Mouse (Mus musculus) T-cell, adult 2 months (primary cell): ENCODE data around the gene Gpx2.
A peak's percentile ranks its signal among the peaks of the same experiment; 100 is the strongest.
"Not testable (repeated sequence)": the region's sequence is repeated elsewhere in the genome, so short reads cannot be mapped to it uniquely, and the experiment has no call there.

Source experiments
- DNase-seq: peaks from one replicate; pipeline ENCODE4 v3.0.0; 2022; ENCODE audit warnings: low spot score

Gpx2 gene

DNA sequence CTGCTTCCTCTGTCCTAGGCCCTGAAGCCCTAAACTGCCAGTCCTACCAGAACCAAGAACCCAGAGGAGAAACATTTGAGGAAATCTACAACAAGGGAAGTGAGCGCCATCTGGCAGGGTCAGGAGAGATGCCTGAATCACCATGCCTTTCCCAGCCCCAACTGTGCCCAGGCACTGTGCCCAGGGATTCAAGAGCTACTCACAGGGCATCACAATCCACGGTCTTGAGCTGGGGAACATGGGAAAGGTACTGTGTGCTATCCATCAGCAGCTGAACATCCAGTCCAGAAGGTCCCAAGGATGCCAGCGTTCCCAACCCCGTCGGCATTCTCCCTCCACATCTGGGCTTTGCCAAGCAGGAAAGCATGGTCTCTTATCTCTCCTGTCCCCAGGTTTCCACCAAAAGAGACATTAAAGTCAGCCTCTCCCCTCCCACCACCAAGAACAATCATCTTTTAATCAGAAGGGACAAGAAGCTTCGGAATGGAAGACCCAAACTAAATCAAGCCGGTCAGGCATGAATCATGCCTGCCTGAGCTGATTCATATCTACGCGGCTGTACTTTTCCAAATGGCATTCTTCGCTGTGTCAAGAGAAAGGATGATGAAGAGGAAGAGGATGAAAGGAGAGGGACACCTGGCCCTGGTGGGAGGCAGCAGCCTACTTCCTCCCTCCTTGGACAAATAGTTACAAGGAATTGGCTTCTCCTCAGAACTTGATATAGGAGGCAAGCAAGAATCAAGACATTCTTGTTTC lies 9.9 kb upstream of the Gpx2 start:
- DNase-seq: no peak

DNA sequence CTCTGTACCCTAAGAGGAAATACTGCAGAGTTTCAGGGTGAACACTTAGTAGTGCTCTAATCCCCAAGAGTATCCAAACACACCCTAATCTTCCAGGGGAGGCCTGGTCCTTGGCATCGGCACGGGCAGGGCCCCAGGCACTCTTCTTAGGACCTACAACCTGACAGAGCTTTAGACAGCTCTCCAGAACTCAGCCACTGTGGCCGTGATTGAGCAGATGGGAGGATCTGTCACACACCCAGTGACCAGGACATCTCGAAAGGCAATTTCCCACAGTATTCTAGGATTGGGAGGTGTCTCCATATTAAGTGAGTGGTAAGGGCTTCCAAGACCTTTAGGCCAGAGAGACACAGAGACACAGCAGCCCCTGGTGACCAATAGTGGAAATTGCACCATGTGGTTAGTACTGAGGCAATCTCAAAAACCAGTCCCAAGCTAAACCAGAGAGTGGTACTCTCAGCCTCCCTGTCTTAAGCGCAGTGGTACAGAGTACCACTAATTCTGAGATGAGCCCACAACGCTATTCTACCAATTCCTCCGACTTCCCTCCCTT lies 8.4 kb upstream of the Gpx2 start:
- DNase-seq: peak; percentile 35

DNA sequence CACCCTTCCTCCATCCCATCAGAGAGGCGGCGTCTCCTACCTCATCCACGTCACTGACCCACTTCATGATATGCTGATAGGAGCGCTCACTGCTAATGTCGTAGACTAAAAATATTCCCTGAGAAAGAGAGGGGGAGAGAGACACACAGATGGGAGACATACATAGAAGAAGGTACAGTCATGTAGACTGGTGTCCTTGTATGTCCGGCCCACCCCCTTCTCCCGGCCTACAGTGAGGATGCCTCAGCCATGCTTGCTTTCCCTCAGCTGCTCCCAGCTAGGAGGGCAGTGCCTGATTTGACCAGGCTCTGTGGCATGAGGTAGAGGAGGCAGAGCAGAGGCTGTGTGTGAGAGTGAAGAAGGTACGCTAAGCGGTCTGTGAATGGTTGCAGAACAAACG lies 7.7 kb upstream of the Gpx2 start:
- no peak for DNase-seq

DNA sequence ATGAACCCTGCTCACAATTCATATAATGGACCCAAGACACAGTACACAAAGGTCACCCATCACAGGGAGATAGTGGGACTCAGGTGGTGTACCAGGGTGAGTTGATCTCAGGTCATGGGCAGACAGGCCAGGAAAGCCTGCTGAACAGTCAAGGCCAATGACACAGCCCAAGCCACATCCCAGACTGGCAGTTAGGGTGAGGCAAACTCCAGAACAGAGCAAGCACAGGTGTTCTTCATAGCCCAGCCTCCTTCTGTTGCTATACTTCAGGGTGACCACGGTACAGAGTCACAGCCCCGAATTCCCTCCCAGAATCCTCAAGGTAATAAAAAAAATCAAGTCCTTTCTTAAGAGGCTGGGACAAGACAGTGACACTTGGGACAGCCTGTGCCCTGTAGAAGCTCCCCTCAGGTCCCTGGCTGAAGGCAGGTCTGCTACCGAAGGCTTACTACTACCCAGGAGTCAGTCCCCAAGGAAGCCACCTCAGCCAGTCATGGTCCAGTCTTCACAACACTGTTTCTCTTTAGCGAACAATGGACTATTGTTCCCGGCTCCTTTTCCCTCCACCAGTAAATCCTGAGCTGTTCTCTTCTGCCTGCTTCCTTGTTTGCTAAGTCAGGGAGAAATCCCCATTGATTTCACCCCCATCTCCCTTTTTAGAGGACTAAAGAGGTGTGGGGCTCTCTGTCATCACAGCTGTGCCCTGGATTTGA lies 2.8 kb upstream of the Gpx2 start:
- DNase-seq: no peak

DNA sequence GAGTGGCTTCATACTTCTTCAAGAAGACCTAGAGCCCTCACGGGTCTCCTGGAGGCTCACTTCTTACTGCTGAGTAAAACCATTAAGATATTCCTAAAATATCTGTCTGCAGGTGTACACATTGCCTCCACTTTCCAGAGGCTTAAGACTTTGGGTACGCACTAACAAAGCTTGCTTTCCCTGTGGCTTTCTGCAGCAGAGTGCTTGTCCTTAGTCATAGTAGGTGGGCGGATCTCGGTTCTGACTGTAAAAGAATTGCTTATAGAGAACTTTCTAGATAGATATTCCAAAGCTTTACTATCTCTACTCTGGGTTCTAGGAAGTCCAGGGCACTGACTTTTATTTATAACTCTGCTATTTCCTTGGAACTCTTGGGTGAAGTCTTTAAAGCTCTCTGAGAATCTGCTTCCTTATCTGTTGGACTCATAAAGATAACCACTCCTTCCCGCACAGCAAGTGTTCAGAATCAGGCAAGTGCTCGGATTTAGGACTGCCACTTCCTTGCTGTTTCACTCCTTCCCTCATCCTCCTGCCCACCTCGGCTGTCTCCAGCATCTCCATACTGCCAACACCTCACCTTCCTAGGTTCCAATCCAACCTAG lies 1.7 kb upstream of the Gpx2 start:
- DNase-seq: no peak

DNA sequence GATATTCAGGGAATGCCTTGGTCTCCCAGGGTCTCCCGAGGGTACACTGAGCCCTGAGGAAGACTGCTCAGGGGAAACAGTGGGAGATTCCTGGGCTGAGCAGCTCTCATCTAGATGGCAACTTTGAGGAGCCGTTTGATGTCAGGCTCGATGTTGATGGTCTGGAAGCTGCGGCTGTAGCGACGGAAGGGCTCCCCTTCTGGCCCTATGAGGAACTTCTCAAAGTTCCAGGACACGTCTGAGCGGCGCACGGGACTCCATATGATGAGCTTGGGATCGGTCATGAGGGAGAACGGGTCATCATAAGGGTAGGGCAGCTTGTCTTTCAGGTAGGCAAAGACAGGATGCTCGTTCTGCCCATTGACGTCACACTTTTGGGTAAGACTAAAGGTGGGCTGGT lies 2.8 kb downstream of the Gpx2 start:
- DNase-seq: not testable (repeated sequence)

DNA sequence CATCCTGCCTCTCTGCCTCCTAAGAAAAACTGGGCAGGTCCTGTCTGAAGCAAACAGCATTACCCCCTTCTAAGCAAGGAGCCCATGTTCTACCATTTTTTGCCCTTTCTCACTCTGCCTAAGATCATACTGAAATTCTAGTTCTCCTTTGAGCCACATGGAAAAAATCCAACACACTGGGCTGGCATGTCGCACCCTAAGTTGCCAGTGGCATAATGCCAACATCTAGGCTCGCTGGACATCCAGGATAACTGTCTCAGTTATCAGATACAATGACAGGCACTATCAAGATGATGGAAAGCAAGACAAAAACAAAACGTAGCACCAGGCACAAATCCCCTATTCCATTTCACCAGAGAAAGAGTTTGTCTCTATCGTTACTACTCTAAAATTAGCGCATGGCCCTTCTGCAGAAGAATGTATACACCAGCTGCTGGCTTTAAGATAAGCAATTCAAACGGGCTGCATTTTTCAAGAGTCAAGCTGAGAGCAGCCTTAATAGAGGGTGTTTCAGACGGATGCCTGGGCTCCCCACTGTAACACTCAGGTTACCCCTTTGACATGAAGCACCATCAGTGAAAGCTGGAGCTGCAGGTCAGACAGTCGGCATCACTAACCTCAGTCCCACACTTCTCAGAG lies 4.8 kb downstream of the Gpx2 start:
- no peak for DNase-seq

DNA sequence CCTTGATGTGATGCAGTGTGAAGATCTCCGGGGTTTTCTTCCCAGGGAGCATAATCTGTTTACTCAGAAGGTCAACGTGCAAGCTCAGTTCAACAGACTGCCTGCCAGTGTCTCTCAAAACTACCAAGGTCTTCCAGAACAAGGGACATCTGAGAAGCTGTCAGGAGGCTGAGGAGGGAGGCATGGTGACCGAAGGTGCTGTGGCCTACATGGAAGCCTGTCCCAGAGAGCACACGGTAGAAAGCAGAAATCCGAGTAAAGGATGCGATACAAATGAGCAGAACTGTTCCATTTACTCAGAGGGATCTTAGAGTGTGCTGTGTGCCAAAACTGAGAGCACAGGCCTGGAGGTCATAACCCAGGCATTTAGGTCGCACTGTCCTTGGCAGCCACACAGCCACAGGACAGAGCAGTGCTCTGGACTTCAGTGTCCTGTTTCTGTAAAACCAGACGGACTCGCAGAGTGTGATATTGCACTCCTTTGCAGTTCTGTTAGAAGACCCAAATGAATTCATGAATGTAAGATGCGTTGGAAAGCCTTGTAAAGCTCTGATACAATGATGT lies 11.2 kb downstream of the Gpx2 start:
- DNase-seq: no peak

DNA sequence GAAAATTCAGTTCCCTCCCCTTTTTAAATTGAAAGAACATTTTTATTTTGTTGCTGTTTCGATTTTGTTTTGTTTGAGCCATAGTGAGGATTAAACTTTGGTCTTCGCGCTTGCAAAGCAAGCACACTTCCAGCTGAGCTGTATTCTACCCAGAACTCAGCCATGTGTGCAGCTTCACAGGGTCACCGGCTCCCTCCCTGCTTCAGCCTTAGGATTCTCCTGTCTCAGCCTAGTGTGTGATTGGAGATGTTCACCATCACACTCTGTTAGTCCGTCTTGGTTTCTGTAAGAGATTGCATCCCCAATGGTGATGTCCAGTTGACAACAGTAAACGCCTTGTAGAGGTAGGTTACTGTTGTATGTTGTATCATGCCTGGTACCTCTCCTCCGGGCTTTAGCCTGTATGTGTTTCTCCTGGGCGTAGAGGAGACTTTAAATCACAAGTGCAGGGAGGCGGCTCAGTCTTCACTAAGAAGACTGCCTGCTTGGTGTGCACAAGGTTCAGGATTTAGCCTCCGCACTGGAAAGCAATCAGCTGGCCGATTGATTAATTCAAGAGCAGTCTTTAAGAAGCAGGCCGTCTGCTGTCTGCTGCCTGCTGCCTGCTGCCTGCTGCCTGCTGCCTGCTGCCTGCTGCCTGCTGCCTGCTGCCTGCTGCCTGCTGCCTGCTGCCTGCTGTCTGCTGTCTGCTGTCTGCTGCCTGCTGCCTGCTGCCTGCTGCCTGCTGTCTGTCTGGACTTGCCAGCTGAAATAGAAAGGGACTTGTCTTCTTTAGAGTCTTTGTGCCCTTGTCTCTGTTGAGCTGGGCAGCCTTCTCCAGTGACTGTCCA lies 14.5 kb downstream of the Gpx2 start:
- no peak for DNase-seq

DNA sequence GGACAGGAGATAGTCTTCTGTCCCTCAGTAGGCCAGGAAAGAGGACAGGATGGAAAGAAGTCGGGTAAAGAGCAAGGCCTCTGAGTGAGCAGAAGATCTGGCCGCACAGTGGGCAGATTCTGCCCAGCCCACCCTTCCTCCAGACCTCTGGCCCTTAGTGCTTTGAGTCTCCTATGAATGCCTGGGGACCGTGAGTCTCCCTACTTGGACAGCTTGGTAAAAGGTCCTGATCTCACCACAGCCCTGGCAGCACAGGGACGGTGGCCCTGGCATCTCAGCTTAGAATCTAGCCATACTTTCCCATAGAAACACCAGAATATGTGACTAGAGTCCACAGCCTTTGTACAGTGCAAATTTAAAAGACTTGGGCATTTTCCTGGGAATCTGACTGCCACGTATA lies 15.4 kb downstream of the Gpx2 start:
- DNase-seq: no peak

DNA sequence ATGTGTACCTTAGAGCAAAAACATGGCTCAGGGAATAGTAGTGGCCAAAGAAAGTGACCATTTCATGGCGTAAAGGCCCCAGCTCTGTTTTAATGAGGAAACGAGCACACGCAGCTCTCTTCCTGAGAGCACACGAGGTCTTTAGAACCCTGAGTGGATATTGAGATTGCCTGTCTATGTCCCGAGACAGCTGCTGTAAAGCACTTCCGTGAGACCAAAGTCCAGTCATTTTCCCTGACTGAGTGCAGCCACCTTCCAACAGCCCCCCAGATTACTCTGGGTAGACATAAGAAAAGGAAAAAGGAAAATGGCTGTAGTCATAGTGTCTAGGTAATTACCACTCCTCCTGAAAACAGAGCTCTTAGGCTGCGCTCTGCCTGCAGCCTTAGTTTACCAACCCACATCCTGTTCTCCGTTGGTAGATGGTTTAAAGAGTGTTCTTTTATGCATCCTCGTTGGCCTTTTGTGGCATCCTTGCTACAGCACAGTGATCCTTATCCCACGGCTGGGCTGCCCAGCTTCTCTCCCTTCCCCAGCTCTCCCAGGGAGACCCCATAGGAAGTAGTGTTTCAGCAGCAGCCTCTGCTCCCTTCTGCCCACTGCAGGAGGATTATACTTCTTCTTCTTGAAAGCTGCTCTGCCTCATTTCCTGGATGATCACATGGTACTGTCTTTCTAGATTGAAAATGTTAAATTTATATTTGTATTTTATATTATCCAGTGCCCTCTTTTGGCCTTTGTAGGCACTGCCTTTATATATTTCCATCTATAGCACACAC lies 16.9 kb downstream of the Gpx2 start:
- DNase-seq: peak; percentile 43

DNA sequence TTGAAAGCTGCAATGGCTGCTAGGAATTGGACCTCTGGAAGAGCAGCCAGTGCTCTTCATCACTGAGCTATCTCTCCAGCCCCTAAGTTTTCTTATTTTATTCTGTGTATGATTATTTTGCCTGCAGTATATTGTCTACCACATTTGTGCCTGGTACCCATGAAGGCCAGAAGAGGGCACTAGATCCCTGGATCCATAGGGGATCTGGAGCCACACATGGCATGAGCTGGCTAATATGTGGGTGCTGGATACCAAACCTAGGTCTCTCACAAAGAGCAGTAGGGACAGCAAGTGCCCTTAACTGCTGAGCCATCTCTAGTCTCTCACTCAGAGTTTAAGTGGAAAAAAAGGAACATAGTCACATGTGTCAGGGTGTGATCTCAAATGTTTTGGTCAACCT lies 17.5 kb downstream of the Gpx2 start:
- DNase-seq: no peak

DNA sequence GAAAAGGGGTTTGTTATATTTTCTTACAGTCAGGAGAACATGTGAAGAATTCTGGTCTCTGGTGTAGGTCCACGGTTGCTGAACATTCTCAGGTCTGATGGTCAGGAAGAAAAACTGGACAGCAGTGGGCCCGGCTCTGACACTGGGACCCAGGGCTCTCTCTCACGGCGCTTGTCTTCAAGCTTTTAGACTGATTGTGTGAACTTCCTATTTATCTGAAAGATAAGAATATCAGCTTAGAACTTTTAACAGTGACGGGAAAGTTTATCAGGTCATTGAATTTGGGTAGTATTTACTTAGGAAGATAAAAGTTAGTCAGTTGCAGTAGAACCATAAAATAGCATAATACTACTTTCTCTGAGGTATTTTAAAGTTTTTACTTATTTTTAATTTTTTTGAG lies 18.5 kb downstream of the Gpx2 start:
- no peak for DNase-seq

DNA sequence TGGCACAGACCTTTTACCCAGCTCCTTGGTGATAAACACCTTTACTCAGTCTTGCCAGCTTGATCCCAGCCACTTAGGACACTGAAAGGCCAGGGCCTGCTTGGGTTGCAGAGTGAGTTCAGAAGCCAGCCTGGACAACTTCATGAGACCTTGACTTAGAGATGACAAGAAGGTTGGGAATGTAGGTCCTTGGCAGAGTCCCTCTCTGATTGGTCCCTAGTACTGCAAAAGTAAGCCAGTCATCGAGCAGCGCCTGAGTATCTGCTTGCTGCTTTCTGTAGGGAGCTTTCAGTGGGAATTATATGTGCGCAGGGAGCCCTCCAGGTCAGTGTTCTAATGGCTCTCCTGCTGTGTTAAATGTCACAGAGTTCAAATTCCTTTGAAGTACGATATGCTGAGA lies 20.2 kb downstream of the Gpx2 start:
- DNase-seq: no peak

DNA sequence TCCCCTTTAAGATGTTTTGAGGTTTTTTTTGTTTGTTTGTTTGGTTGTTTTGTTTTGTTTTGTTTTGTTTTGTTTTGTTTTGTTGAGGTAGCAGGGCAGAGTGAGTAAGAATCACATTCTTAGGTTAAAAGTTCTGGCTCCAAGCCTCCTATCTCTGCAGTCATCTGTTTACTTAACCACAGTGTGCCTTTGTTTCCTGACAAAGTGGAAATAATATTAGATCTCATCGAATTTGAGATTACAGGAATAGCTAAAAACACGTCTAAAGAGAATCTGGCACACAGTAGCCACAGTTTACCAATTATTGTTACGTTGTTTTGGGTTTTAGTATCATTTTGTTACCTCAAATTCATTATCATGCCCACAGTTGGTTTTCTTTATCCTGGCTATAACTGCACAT lies 20.7 kb downstream of the Gpx2 start:
- no peak for DNase-seq

DNA sequence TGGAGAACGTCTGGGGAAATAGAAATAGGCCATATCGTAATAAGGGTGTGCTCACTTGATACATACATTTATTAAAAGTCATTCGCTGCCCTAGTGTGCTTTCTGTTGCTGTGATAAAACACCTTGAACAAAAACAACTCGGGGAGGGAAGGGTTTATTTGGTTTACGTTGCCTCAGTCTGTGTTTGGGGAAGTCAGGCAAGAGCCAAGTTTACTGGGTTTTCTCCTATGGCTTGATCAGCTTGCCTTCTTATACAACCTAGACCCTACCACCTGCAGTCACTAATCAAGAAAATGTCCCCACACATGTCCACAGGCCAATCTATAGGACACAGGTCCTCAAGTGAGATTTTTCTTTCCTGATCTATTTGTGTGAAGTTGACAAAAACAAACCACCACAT lies 23.8 kb downstream of the Gpx2 start:
- no peak for DNase-seq

DNA sequence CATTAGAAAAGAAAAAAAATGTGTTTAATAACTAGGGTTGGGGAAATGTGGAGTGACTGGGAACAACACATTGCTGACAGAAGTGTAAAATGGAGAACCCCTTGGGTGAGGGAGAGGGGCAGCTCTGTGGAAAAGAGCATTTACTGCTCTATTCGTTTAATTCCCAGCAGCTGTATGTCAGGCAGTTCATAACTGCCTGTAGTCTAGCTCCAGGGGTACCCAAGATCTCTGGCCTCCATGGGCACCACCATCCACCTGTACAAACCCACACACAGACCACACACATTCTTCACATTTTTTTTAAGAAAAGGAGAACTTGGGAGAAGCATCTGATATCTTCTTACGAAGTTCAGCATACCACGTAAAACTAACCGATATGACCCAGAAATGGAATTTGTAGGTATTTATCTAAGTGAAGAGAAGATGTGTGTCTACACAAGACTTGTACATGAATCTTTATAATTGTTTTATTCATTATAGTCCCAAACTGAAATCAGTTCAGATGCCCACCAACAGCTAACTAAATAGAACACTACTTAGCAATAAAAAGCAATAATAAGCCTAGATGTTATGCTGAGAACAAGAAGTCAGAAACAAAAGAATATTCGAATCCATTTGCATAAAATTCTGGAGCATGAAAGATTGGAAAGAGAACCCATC lies 24.4 kb downstream of the Gpx2 start:
- DNase-seq: no peak

DNA sequence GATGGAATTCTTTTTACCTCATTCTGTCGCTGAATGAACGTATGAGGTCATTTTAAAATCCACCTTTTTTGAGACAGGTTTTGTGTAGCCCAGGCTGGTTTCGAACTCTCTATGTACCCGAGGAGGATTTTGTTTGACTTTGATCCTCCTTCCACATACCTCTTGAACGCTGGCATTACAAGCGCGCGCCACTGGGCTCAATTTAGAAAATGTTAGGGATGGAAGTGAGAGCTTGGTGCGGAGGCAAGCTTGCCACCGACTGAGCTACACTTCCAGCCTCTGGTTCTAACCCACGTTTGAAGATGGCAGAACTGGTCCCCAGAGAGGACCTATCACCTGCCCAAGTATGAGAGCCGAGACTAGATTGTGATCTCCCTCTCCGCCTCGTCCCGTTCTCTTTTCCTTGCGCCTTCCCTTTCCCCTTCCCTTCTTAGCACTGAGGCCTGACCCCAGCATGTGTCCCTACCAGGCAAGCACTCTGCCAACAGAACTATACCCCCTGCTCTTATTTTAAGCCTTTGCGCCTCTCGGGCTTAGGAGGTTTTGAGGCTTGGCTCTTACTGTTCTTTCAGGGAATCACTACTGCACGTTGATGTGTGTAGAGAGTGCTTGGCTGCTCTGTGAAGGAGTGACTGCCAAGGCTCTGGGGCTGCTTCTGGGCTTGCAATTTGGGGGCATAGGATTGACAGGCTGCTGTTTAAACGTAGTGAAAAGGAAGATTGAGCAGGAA lies 29.3 kb downstream of the Gpx2 start:
- no peak for DNase-seq

DNA sequence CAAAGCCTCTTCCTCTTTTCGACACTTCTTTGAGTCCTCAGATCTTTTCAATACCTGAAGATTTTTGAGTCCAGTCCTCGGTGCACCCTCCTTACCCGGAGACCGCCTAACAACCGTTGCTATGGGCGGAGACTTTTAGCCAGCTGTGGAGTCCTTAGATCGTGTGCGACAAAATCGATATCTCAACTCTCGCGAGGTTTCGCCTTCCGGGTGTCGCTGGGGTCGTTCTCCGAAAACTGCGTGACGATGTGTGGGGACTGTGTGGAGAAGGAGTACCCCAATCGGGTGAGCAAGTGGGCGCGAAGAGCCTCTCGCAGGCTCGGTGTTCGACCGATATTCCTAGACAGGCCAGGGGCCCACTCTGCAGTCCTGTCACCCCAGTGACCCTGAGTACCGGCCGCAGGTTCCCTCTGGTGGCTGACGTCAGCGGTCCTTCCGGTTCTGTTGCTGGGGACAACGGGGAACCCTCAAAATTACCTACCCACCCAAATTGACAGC lies 30.0 kb downstream of the Gpx2 start, which contains the start of the genes Churc1 and Fntb:
Gene Churc1, plus strand, starts transcription at position 185 of the 498 bp plus-strand sequence.
Gene Fntb, plus strand, starts transcription at position 236 of the 498 bp plus-strand sequence.
- DNase-seq: peak; percentile 95
